Mouse (Mus musculus) ES-Bruce4 (cell line): ENCODE data around the gene Mast4. TPM values are rescaled to one million over a fixed set of nuclear protein-coding genes. Genes with fewer than 3 reads are reported as not detected.

Experiments used
- H3K27ac ChIP-seq: 2 replicates; pipeline ENCODE4 v1.5.1; 2012; ENCODE audit warnings: low read length, inconsistent platforms; ENCODE audit not compliant: insufficient read depth
- H3K27me3 ChIP-seq: 2 replicates; pipeline ENCODE4 v1.6.1; 2012; ENCODE audit warnings: mild to moderate bottlenecking, low read length, inconsistent platforms; ENCODE audit not compliant: control insufficient read depth, poor library complexity, insufficient read depth, severe bottlenecking
- H3K36me3 ChIP-seq: 2 replicates; pipeline ENCODE4 v1.6.1; 2012; ENCODE audit warnings: inconsistent platforms, mild to moderate bottlenecking, low read length, moderate library complexity; ENCODE audit not compliant: control insufficient read depth, poor library complexity, insufficient read depth, severe bottlenecking
- H3K4me1 ChIP-seq: one replicate; pipeline ENCODE4 v1.8.1; 2011; ENCODE audit warnings: low read length; ENCODE audit not compliant: control insufficient read depth, insufficient read depth
- H3K4me3 ChIP-seq: 2 replicates; pipeline ENCODE4 v1.5.1; 2011; ENCODE audit warnings: low read depth, mild to moderate bottlenecking, low read length
- H3K9ac ChIP-seq: 2 replicates; pipeline ENCODE4 v1.6.1; 2012; ENCODE audit warnings: low read depth, mild to moderate bottlenecking, inconsistent platforms; ENCODE audit not compliant: poor library complexity, severe bottlenecking
- H3K9me3 ChIP-seq: replicated peaks from 2 replicates; pipeline ENCODE4 v1.6.1; 2012; ENCODE audit warnings: mild to moderate bottlenecking, low read length, inconsistent platforms; ENCODE audit not compliant: control insufficient read depth, poor library complexity, insufficient read depth, severe bottlenecking
- CTCF ChIP-seq: IDR thresholded peaks from one replicate; pipeline ENCODE4 v1.8.1; 2011; ENCODE audit warnings: low read depth, low read length
- EP300 ChIP-seq: IDR thresholded peaks from 2 replicates; pipeline ENCODE4 v1.6.1; 2011; ENCODE audit warnings: low read depth, low read length; ENCODE audit not compliant: insufficient read depth
- POLR2A ChIP-seq: IDR thresholded peaks from one replicate; pipeline ENCODE4 v1.8.1; 2011; ENCODE audit warnings: low read length; ENCODE audit not compliant: insufficient read depth
- polyA plus RNA-seq: library from polyadenylated mRNA; stranded (reverse); fragments of >200 nt; gene quantifications from 2 replicates; pipeline ENCODE4 v1.2.4, GENCODE M21; 2011; ENCODE audit warnings: low read depth; ENCODE audit not compliant: missing spikeins, insufficient read depth, insufficient read length

The Mast4 gene
- polyA plus RNA-seq, 1 experiment, result 25.3 TPM

- Histone ChIP-seq H3K4me1 (no peaks in the 10 kb centered on the region), H3K36me3 (no peaks in the 10 kb centered on the region; the same call in 1 of the 2 replicates), H3K27me3 (no peaks in the 10 kb centered on the region), H3K27ac (no peak overlapping the region), H3K9ac (no peak overlapping the region), H3K4me3 (no peak overlapping the region), H3K9me3 (no peaks in the 10 kb centered on the region)
- no peak for TF ChIP-seq CTCF
These were observed 569.1 kb downstream of the Mast4 start for GRCm38 (mm10) chr13:102765216-102765615.

- TF ChIP-seq EP300 (no peak), POLR2A (no peak), CTCF (no peak)
- H3K4me1 ChIP-seq, result no peaks in the 10 kb centered on the region
- H3K9me3 ChIP-seq, result no peaks in the 10 kb centered on the region
- H3K9ac ChIP-seq, result no peak overlapping the region
- H3K27me3 ChIP-seq, result no peaks in the 10 kb centered on the region
- H3K36me3 ChIP-seq, result no peaks in the 10 kb centered on the region; the same call in 1 of the 2 replicates
- H3K4me3 ChIP-seq, result no peak overlapping the region
- no peak overlapping the region for H3K27ac ChIP-seq
These were observed 570.1 kb downstream of the Mast4 start for GRCm38 (mm10) chr13:102764218-102764617.

- Histone ChIP-seq H3K4me3 (no peak overlapping the region), H3K4me1 (no peaks in the 10 kb centered on the region), H3K9me3 (no peaks in the 10 kb centered on the region), H3K27ac (no peak overlapping the region), H3K36me3 (peaks cover 10% of the 10 kb centered on the region), H3K9ac (no peak overlapping the region), H3K27me3 (no peaks in the 10 kb centered on the region)
- TF ChIP-seq CTCF, result no peak
- TF ChIP-seq EP300, result no peak
- no peak for TF ChIP-seq POLR2A
These were observed 572.1 kb downstream of the Mast4 start for GRCm38 (mm10) chr13:102762203-102762602.

- no peaks in the 10 kb centered on the region for H3K9me3 ChIP-seq
- no peaks in the 10 kb centered on the region for H3K27me3 ChIP-seq
- H3K4me3 ChIP-seq, result no peak overlapping the region
- H3K9ac ChIP-seq, result no peak overlapping the region
- H3K4me1 ChIP-seq, result peaks cover under 1% of the 10 kb centered on the region
- H3K36me3 ChIP-seq, result peaks cover 10% of the 10 kb centered on the region
- TF ChIP-seq EP300 (no peak), POLR2A (no peak), CTCF (no peak)
- no peak overlapping the region for H3K27ac ChIP-seq
These were observed 572.9 kb downstream of the Mast4 start for GRCm38 (mm10) chr13:102761410-102761809.

GRCm38 (mm10) chr13:102758021-102758420, 576.3 kb downstream of the Mast4 start:
- Histone ChIP-seq H3K27me3 (no peaks in the 10 kb centered on the region), H3K4me1 (peaks cover 2% of the 10 kb centered on the region), H3K9ac (no peak overlapping the region), H3K27ac (no peak overlapping the region), H3K36me3 (peaks cover 10% of the 10 kb centered on the region), H3K4me3 (no peak overlapping the region), H3K9me3 (no peaks in the 10 kb centered on the region)
- no peak for TF ChIP-seq CTCF
- no peak for TF ChIP-seq EP300
- no peak for TF ChIP-seq POLR2A

GRCm38 (mm10) chr13:102756071-102756470, 578.2 kb downstream of the Mast4 start:
- TF ChIP-seq CTCF, result no peak
- TF ChIP-seq EP300, result no peak
- TF ChIP-seq POLR2A, result no peak
- Histone ChIP-seq H3K9me3 (no peaks in the 10 kb centered on the region), H3K36me3 (peaks cover 10% of the 10 kb centered on the region), H3K4me3 (no peak overlapping the region), H3K9ac (no peak overlapping the region), H3K27ac (no peak overlapping the region), H3K4me1 (peaks cover 2% of the 10 kb centered on the region), H3K27me3 (no peaks in the 10 kb centered on the region)
